Mouse (Mus musculus): ENCODE data around the gene Fam120c.

DNA sequence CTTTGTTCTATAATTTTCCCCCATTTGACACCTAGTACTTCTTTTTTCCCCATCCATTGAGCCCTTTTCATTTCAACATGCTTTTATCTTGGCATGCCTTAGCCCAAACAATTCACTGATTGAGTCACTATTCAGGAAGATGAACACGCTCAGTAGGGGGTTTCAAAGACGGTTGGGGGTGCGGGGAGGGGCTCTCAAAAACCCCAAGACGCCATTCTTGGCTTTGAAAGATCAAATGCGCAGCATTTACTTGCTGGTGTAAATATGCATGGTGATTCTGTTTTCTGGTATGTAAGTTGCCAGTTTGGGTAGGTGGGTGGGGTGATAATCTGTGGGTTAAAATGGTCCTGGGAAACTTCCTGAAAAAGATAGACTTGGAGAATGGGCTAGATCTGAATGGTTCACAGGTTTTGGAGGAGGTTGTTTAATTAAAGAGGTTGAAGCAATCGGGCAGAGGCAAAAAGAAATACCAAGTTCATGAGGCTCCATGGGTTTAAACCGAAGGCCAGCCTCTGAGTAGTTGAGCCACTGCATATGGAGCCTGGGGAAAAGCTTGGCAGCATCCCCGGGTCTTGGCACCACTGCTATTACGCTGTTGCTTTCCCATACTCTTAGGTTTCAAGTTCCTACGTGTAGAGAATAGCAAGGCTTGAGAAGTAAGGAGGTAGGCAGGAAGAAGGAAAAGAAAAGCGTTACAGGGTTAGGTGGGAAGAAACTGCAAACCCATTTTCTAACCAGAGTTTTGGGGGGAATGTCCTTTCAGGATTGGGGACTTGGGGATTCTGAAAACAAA, 1.6 kb downstream of the Fam120c start:
- TF ChIP-seq POLR2A (IDR thresholded peaks at IDR 0.05; ENCODE audit: insufficient read depth, low read length), result no peak
- TF ChIP-seq CTCF (IDR thresholded peaks at IDR 0.05; ENCODE audit: low read depth, low read length), result no peak
